Mouse (Mus musculus) megakaryocyte, embryonic 14.5 days (primary cell): ENCODE results near the gene 1700069L16Rik.

Source experiments
- FLI1 ChIP-seq: IDR thresholded peaks from 2 replicates; pipeline ENCODE4 v1.6.1; 2012; ENCODE audit warnings: low read length, inconsistent platforms, mixed read lengths
- GATA1 ChIP-seq: IDR thresholded peaks from 3 replicates; pipeline ENCODE4 v1.6.1; 2012; ENCODE audit warnings: mixed read lengths, low read length, inconsistent platforms, borderline replicate concordance

DNA sequence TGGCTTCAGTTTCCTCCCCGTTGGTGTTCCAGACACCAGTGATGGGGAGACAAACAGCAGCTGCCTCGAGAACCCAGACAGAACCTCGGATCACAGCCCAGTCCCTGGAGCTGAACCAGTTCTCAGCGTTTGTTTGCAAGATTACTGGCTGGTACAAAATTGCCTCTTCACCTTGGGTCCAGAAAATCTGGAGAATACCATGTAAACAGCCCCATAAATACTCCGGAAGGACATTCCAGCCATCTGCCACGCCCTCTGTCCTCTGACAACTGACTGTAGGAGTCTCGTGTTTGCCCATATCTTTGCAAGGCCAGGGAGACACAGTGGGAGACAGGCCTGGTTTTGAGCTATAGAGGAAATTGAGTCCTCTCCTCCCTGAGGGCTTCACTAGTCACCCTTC is 49.7 kb downstream of the 1700069L16Rik start:
- TF ChIP-seq GATA1, result no peak
- no peak for TF ChIP-seq FLI1
